Mouse (Mus musculus): ENCODE measurements around the gene Abcg8.

GRCm38 (mm10) chr17:84708818-84709217 lies 32.7 kb downstream of the Abcg8 start:
- no peak for TF ChIP-seq GATA1 (IDR thresholded peaks at IDR 0.05; ENCODE audit: borderline replicate concordance, low read length)
- TF ChIP-seq FLI1 (IDR thresholded peaks at IDR 0.05; ENCODE audit: low read length) = no peak
